Mouse (Mus musculus) forebrain, embryonic 13.5 days (tissue): Measurements from ENCODE around the gene Sbk2. TPM values are rescaled to one million over a fixed set of nuclear protein-coding genes. Genes with fewer than 3 reads are reported as not detected.
A peak's percentile ranks its signal among the peaks of the same experiment; 100 is the strongest.

Source experiments
- ATAC-seq: fragments of 200-750 bp; cut with Nextera tagmentation; 2 replicates; pipeline ENCODE4 v1.8.0; 2017
- H3K27ac ChIP-seq: fragments of 300-500 bp; sonication (generic); 2 replicates; pipeline ENCODE4 v1.5.1; 2015; ENCODE audit warnings: inconsistent platforms, mild to moderate bottlenecking, moderate library complexity
- H3K27me3 ChIP-seq: fragments of 300-500 bp; sonication (generic); 2 replicates; pipeline ENCODE4 v1.6.1; 2015; ENCODE audit warnings: mild to moderate bottlenecking, inconsistent platforms
- H3K36me3 ChIP-seq: fragments of 300-500 bp; sonication (generic); 2 replicates; pipeline ENCODE4 v1.6.1; 2015; ENCODE audit warnings: mild to moderate bottlenecking, inconsistent platforms; ENCODE audit not compliant: poor library complexity, severe bottlenecking
- H3K4me1 ChIP-seq: fragments of 300-500 bp; sonication (generic); 2 replicates; pipeline ENCODE4 v1.6.1; 2015; ENCODE audit warnings: inconsistent platforms
- H3K4me2 ChIP-seq: fragments of 300-500 bp; sonication (generic); 2 replicates; pipeline ENCODE4 v1.6.1; 2015; ENCODE audit warnings: inconsistent platforms, mild to moderate bottlenecking, moderate library complexity
- H3K4me3 ChIP-seq: fragments of 300-500 bp; sonication (generic); 2 replicates; pipeline ENCODE4 v1.5.1; 2015; ENCODE audit warnings: mild to moderate bottlenecking, inconsistent platforms
- H3K9ac ChIP-seq: fragments of 300-500 bp; sonication (generic); 2 replicates; pipeline ENCODE4 v1.6.1; 2015; ENCODE audit warnings: mild to moderate bottlenecking, inconsistent platforms
- H3K9me3 ChIP-seq: fragments of 300-500 bp; sonication (generic); replicated peaks from 2 replicates; pipeline ENCODE4 v1.6.1; 2016; ENCODE audit warnings: inconsistent platforms
- WGBS: fragments of 180-500 bp; shearing (Covaris S2); methylation state at CpG from one replicate; pipeline ENCODE4 v1.1.7; 2015; 5-methylcytosine and 5-hydroxymethylcytosine counted together
- polyA plus RNA-seq: library from polyadenylated mRNA; unstranded; fragments of >200 nt; fragmentation: Nextera tagmentation; extraction: Ambion mirVana; gene quantifications from 2 replicates; pipeline ENCODE4 v1.2.1, GENCODE M21; 2015

Sbk2 gene
- polyA plus RNA-seq, 1 experiment from 2014 or later, result not detected

GRCm38 (mm10) chr7:4925441-4926381 lies 38.5 kb downstream of the Sbk2 start, which contains the start of gene Ssc5d:
Ssc5d (plus strand) TSS chr7:4925785.
- Histone ChIP-seq H3K4me2 (peak within 1 kb of the TSS; percentile 74), H3K9ac (peak within 1 kb of the TSS; percentile 73), H3K9me3 (no peaks in the 10 kb centered on the region), H3K27ac (peak within 1 kb of the TSS; percentile 99), H3K4me1 (peaks cover 58% of the 10 kb centered on the region), H3K36me3 (peaks cover 9% of the 10 kb centered on the region), H3K4me3 (no peak within 1 kb of the TSS), H3K27me3 (no peaks in the 10 kb centered on the region)
- no peak for ATAC-seq
- WGBS, result 10% methylated on average over 6 of the region's 6 CpGs

- H3K9me3 ChIP-seq, result no peaks in the 10 kb centered on the region
- no peaks in the 10 kb centered on the region for H3K27me3 ChIP-seq
- peak overlapping the region; percentile 55; the same call in 1 of the 2 replicates for H3K9ac ChIP-seq
- H3K4me1 ChIP-seq, result peaks cover 58% of the 10 kb centered on the region
- ATAC-seq, result no peak
- no peak overlapping the region for H3K4me3 ChIP-seq
- 0% methylated on average over 2 of the region's 4 CpGs for WGBS
- peak overlapping the region; percentile 74 for H3K4me2 ChIP-seq
- H3K27ac ChIP-seq, result peak overlapping the region; percentile 99
- peaks cover 17% of the 10 kb centered on the region for H3K36me3 ChIP-seq
These were observed 39.3 kb downstream of the Sbk2 start for GRCm38 (mm10) chr7:4924891-4925301.

GRCm38 (mm10) chr7:4924483-4924882 lies 39.7 kb downstream of the Sbk2 start:
- no peak for ATAC-seq
- H3K36me3 ChIP-seq, result peaks cover 21% of the 10 kb centered on the region
- H3K4me3 ChIP-seq, result peak overlapping the region; percentile 43; the same call in 1 of the 2 replicates
- H3K27ac ChIP-seq, result peak overlapping the region; percentile 99
- H3K9me3 ChIP-seq, result no peaks in the 10 kb centered on the region
- H3K4me2 ChIP-seq, result peak overlapping the region; percentile 74
- WGBS, result 0% methylated on average over 4 of the region's 4 CpGs
- no peaks in the 10 kb centered on the region for H3K27me3 ChIP-seq
- H3K4me1 ChIP-seq, result peaks cover 58% of the 10 kb centered on the region
- H3K9ac ChIP-seq, result peak overlapping the region; percentile 73

- peaks cover 58% of the 10 kb centered on the region for H3K4me1 ChIP-seq
- 4% methylated on average over 37 of the region's 37 CpGs for WGBS
- peak overlapping the region; percentile 43 for H3K4me3 ChIP-seq
- no peaks in the 10 kb centered on the region for H3K9me3 ChIP-seq
- peaks cover 28% of the 10 kb centered on the region for H3K36me3 ChIP-seq
- ATAC-seq, result no peak
- no peaks in the 10 kb centered on the region for H3K27me3 ChIP-seq
- H3K9ac ChIP-seq, result peak overlapping the region; percentile 73
- H3K27ac ChIP-seq, result peak overlapping the region; percentile 99
- H3K4me2 ChIP-seq, result peak overlapping the region; percentile 74
These were observed 40.4 kb downstream of the Sbk2 start for GRCm38 (mm10) chr7:4923586-4924364.

GRCm38 (mm10) chr7:4922931-4923565 lies 41.2 kb downstream of the Sbk2 start:
- peak overlapping the region; percentile 43 for H3K4me3 ChIP-seq
- H3K36me3 ChIP-seq, result peaks cover 35% of the 10 kb centered on the region
- WGBS, result under 1% methylated on average over 14 of the region's 14 CpGs
- peak overlapping the region; percentile 74 for H3K4me2 ChIP-seq
- ATAC-seq, result peak; percentile 58
- H3K9ac ChIP-seq, result peak overlapping the region; percentile 73
- peaks cover 58% of the 10 kb centered on the region for H3K4me1 ChIP-seq
- no peaks in the 10 kb centered on the region for H3K27me3 ChIP-seq
- peak overlapping the region; percentile 99 for H3K27ac ChIP-seq
- no peaks in the 10 kb centered on the region for H3K9me3 ChIP-seq

- Histone ChIP-seq H3K9ac (peak overlapping the region; percentile 73), H3K4me2 (peak overlapping the region; percentile 74), H3K27me3 (no peaks in the 10 kb centered on the region), H3K9me3 (no peaks in the 10 kb centered on the region), H3K4me1 (peaks cover 62% of the 10 kb centered on the region), H3K36me3 (peaks cover 41% of the 10 kb centered on the region), H3K4me3 (peak overlapping the region; percentile 43), H3K27ac (peak overlapping the region; percentile 99)
- ATAC-seq, result peak; percentile 81
- WGBS, result 2% methylated on average over 14 of the region's 14 CpGs
These were observed 41.7 kb downstream of the Sbk2 start for GRCm38 (mm10) chr7:4922508-4922907.

GRCm38 (mm10) chr7:4921824-4922482 lies 42.3 kb downstream of the Sbk2 start, which contains the start of gene Nat14:
Nat14 (plus strand) TSS chr7:4922028.
- H3K9ac ChIP-seq, result peak within 1 kb of the TSS; percentile 73
- H3K4me1 ChIP-seq, result peaks cover 67% of the 10 kb centered on the region
- WGBS, result 21% methylated on average over 8 of the region's 8 CpGs
- no peak for ATAC-seq
- H3K9me3 ChIP-seq, result no peaks in the 10 kb centered on the region
- peak within 1 kb of the TSS; percentile 43 for H3K4me3 ChIP-seq
- peak within 1 kb of the TSS; percentile 99 for H3K27ac ChIP-seq
- H3K36me3 ChIP-seq, result peaks cover 43% of the 10 kb centered on the region
- no peaks in the 10 kb centered on the region for H3K27me3 ChIP-seq
- H3K4me2 ChIP-seq, result peak within 1 kb of the TSS; percentile 74

- 59% methylated on average over 23 of the region's 23 CpGs for WGBS
- Histone ChIP-seq H3K4me3 (no peak overlapping the region), H3K4me2 (peak overlapping the region; percentile 74)
These were observed 43.0 kb downstream of the Sbk2 start for GRCm38 (mm10) chr7:4920976-4921823.

GRCm38 (mm10) chr7:4920496-4920895 lies 43.7 kb downstream of the Sbk2 start:
- H3K4me1 ChIP-seq, result peaks cover 69% of the 10 kb centered on the region
- H3K36me3 ChIP-seq, result peaks cover 43% of the 10 kb centered on the region
- H3K27me3 ChIP-seq, result no peaks in the 10 kb centered on the region
- no peak for ATAC-seq
- no peaks in the 10 kb centered on the region for H3K9me3 ChIP-seq
- WGBS, result 87% methylated on average over 19 of the region's 19 CpGs
- H3K4me3 ChIP-seq, result no peak overlapping the region
- peak overlapping the region; percentile 99; the same call in 1 of the 2 replicates for H3K27ac ChIP-seq
- H3K4me2 ChIP-seq, result no peak overlapping the region
- H3K9ac ChIP-seq, result peak overlapping the region; percentile 73; the same call in 1 of the 2 replicates

More at GRCm38 (mm10) chr7:4920976-4921823, 43.0 kb downstream of the Sbk2 start:
- Histone ChIP-seq H3K9ac (peak overlapping the region; percentile 73), H3K27ac (peak overlapping the region; percentile 99), H3K4me1 (peaks cover 71% of the 10 kb centered on the region), H3K36me3 (peaks cover 43% of the 10 kb centered on the region), H3K9me3 (no peaks in the 10 kb centered on the region), H3K27me3 (no peaks in the 10 kb centered on the region)
- ATAC-seq, result no peak

- peaks cover 43% of the 10 kb centered on the region for H3K36me3 ChIP-seq
- WGBS, result 88% methylated on average over 21 of the region's 21 CpGs
- ATAC-seq, result no peak
- no peaks in the 10 kb centered on the region for H3K9me3 ChIP-seq
- no peak overlapping the region for H3K9ac ChIP-seq
- no peak overlapping the region for H3K4me2 ChIP-seq
- H3K4me1 ChIP-seq, result peaks cover 64% of the 10 kb centered on the region
- H3K27me3 ChIP-seq, result no peaks in the 10 kb centered on the region
- H3K4me3 ChIP-seq, result no peak overlapping the region
- no peak overlapping the region for H3K27ac ChIP-seq
These were observed 44.2 kb downstream of the Sbk2 start for GRCm38 (mm10) chr7:4919971-4920370.
